ENCODE assay signal across 18 mouse cellular contexts in genomic region chr16:17717791-17718190, GRCm38 (mm10).
"Had no signal": no experiment of that assay in that cellular context is flagged by ENCODE, and none has a peak within 500 bp of the region (broad histone marks: within the 10 kb centered on the region; RNA-seq: fewer than 3 reads in every experiment).

No protein-coding gene starts in this region.

- ATAC-seq: midbrain, embryonic 16.5 days had no signal

- H3K4me2 ChIP-seq: lung, embryonic 14.5 days; midbrain, embryonic 12.5 days; neural tube, embryonic 13.5 days; neural tube, embryonic 15.5 days had no signal

- DNase-seq: lung, embryonic 14.5 days; lung, postnatal 10 days; lung, postnatal 4 days; midbrain, embryonic 14.5 days; retina, postnatal 1 day; right cerebral cortex, adult 18-20 months; right cerebral cortex, postnatal 25 days; right cerebral cortex, postnatal 4 days; spleen, adult 18-20 months; thymus, adult 18-20 months; thymus, postnatal 14 days; thymus, postnatal 36 days had no signal

- H3K9me3 ChIP-seq: midbrain, embryonic 10.5 days; midbrain, embryonic 12.5 days; neural tube, embryonic 13.5 days; neural tube, embryonic 15.5 days had no signal

- H3K27ac ChIP-seq: midbrain, embryonic 10.5 days; midbrain, embryonic 12.5 days; neural tube, embryonic 13.5 days; neural tube, embryonic 15.5 days had no signal

- H3K9ac ChIP-seq: lung, embryonic 14.5 days; midbrain, embryonic 12.5 days; neural tube, embryonic 13.5 days; neural tube, embryonic 15.5 days had no signal

- H3K36me3 ChIP-seq: midbrain, embryonic 12.5 days; neural tube, embryonic 15.5 days had no signal

- H3K27me3 ChIP-seq: midbrain, embryonic 12.5 days; neural tube, embryonic 13.5 days; neural tube, embryonic 15.5 days had no signal

- H3K4me3 ChIP-seq: midbrain, embryonic 10.5 days; midbrain, embryonic 12.5 days; myocyte; neural tube, embryonic 13.5 days; neural tube, embryonic 15.5 days had no signal
